Mouse (Mus musculus): ENCODE measurements at regions not wholly inside any gene's neighbourhood (a gene's known extent, or its start where the extent isn't known, plus 50 kb on each side); places are given as distances from the start of the nearest gene placed in this dataset.

DNA sequence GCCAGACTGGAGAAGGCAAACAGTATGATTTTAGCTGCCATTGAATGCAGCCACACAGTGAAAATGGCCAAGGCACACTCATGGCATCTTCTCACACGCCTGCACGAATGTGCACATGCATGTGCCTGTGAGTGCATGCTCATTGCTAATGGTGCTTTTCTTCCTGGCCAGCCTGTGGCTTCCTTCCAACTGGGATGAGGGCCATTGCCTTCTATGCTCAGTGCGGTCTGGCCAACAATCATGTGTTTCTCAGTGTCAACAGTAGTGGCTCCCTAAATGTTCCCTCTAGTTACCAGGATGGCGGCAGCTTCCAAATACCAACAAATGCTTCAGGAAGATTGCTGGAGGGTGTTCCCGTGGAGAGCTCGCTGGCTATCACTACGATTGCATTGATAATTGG is 131.7 kb upstream of the Sall1 start:
- no peak for DNase-seq (ENCODE audit: low spot score)

DNA sequence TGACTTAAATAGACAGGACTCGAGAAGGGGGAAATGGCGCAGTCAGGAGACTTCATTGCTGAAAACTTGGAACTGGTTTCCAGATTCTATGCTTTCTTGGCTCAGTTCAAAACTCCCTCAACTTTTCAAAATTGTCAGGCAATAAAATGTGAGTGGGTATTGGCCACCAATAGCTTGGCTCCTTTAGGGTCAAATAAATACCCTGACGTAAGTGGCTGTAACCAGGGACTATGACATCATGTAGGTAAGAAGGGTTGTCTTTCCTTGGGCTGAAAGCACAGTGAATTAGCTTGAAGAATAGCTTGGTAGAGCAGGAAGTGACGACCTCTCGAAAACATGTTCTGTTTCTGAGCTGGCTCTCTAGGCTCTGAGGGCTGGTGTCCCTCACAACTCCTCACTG is 127.6 kb upstream of the Sall1 start:
- no peak for DNase-seq (ENCODE audit: low spot score)

DNA sequence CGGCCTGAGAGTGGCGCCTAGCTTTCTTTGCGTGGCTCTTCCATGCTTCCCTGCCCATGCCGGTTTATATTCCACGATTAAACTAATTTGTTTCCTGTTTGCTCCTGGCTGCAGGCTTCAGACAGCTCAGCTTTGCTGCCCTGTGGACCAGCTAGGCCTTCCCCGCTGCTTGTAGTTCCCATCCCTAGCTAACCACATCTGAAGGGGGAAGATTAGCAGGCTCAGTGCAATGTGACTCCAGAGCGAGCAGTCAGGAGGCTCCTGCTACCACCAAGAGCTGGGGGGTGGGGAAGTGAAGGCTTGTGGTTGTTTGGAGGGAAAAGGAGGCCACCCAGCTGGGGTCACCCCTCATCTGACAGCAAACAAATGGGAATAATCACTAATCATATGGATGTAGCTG is 125.5 kb upstream of the Sall1 start:
- DNase-seq (ENCODE audit: low spot score) = no peak

DNA sequence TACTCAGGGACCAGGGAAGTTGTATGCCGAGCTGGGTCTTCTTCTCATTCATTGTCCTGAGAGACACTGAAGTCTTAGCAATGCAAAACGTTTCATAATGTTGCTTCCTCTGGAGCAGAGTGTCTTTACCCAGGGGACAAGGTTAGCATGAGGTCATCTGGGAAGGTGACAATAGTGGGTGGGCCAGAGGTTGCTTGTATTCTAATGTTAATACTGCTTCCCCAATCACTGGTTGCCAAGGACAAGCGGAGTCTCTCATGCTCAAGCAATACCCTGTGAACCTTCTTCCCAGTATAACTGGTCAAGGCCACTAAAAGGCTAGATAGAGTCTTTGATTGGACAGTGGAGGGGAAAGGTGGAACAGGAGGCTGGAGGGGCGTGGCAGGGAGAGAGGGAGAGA is 123.1 kb upstream of the Sall1 start:
- no peak for DNase-seq (ENCODE audit: low spot score)

DNA sequence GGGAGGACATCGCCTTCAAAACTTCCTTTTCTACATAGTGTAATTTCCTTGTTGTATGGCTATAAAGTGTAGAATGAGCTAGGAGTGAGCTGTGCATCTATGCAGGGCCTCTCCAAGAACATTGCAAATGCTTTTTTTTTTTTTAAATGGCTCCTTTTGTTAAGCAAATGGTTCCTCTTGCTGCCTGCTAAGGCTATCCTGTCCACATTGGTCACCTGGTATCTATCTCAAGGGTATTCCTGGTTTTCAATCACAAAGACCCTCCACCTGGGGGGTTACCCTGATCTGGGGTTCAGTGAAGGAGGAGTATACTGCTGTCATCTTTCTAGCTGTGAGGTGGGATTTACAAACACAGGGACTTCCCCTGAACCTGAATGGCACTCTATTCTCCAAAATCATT is 112.9 kb upstream of the Sall1 start:
- no peak for DNase-seq (ENCODE audit: low spot score)

DNA sequence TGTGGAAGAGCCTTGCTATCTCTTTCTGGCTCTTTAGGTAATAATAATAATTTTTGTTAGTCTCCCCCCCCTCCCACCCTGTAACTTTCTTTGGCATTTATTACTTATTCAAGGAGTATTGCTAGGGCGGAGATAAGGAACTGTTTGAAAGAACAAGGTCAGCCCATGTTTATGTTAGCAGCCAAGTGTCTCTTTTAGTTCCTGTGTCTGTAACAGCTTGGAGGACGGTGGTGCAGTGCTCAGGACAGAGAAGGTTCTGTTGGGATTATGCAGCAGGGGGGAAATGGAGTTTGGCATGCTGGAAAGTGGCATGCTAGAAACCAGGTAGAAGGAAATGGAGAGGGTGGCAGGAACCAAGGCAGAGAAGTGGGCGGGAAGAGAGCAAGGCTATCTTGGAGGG is 109.6 kb upstream of the Sall1 start:
- DNase-seq (ENCODE audit: low spot score) = no peak

DNA sequence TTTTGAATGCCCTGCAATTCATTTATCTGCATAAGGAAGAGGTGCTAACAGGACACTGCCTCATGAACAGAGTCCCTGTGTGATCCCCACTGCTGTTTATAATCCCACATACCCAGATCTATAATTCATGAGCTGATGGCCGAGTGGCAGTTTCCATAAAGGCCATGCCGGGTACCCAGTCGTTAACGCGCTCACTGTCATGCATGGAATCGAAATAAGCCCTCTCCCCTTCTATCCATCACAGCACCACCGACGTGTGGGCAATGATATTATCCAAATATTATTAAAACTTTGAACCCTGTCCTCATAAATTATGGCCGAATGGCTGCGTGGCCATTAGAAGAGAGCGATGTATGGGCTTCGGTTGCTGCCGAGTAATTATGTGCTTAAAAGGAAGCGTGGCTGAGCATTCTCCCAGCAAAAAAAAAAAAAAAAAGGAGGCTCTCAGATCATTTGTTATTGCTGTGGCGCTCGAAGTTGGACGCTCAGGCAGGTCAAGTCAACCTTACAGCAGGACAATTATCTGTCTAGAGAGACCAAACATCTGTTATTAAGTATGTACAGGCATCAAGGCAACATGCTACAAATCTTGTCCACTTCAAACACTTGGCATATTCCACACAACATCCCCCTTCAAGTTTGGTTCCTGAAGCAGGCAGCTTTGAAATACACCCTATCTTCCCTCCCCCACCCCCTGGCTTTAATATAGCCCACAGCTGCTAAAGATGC is 109.1 kb upstream of the Sall1 start:
- DNase-seq (ENCODE audit: low spot score) = peak; percentile 58

DNA sequence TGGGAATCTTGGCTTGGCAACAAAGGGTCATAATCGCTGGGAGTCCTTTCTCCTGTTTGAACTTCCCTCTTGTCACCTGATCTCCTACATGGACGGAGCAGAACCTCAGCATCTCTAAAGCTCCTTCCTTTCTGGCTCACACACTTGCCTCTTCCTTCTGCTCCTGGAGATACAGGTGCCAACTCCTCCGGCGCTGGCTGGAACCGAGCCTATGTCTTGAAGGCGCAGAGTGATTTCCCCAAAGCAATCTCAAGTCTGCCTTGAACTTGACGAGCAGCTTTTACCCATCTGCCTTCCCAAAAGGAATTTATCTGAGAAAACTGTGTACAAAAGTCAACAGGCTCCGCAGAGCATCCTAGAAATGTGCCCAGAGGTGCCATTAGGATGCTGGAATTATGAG is 108.4 kb upstream of the Sall1 start:
- DNase-seq (ENCODE audit: low spot score) = peak; percentile 40

DNA sequence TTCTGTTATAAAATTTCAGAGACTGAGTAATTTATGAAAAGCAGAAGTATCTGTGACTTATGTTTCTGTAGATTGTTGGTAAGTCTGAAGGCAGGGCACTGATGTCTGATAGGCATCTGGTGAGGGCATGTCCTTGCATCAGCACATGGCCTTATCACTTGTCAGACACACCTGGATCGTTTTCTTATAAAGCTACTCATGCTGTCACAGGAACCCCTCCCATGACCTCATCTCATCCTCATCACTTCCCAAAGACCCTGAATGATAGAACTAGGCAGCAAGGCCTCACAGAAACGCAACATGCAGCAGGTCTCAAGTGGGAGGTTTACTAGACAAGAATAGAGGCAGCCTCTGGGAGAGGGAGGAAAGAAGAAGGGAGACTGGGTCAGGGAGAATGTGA is 107.0 kb upstream of the Sall1 start:
- no peak for DNase-seq (ENCODE audit: low spot score)

DNA sequence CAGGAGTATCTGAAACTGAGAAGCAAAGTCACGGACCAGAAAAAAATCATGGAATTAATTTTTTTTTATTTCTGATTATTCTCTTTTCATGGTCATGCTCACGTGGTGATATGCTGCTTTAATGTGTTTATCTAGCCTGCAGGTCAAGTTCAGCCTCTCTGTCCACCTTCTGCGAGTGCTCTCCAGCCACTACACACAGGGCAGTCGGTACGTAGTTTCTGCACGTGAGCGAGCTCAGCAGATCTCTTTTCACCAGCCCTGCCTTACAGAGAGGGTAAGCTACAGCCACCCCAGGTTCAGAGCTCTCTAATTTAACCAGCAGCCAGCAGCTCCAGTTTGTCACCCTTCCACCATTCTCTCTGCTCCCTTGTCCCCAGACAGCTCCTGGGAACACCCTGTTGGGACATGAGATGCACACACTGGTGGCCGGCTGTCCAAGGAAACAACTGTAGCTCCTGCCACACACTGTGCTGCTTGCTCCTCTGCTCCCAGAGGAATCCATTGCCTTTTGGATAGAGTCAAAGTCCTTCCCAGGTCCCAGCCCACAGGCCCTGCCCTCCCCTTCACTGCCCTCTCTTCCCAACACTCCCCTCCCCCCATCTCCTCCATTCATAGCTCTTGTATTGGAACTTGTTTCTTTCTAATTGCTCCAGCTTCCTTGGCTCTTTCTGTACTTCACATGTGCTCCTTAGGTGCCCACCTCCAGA is 97.7 kb upstream of the Sall1 start:
- no peak for DNase-seq (ENCODE audit: low spot score)

DNA sequence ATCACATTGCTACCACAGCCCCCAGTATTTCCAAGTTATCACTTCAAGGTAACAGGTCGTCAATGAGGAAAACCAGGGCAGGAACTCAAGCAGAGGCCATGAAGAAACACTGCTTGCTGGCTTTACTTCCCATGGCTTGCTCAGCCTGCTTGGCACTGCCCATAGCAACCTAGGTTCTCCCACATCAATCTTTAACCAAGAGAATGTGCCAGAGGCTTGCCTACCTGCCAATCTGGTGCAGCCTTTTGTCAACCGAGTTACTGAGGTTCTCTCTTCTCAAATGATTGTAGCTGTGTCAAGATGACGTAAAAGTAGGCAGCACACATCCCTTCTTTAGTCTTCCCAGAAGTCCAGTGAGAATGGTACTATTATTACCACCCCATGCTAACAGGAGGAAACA is 95.9 kb upstream of the Sall1 start:
- no peak for DNase-seq (ENCODE audit: low spot score)

DNA sequence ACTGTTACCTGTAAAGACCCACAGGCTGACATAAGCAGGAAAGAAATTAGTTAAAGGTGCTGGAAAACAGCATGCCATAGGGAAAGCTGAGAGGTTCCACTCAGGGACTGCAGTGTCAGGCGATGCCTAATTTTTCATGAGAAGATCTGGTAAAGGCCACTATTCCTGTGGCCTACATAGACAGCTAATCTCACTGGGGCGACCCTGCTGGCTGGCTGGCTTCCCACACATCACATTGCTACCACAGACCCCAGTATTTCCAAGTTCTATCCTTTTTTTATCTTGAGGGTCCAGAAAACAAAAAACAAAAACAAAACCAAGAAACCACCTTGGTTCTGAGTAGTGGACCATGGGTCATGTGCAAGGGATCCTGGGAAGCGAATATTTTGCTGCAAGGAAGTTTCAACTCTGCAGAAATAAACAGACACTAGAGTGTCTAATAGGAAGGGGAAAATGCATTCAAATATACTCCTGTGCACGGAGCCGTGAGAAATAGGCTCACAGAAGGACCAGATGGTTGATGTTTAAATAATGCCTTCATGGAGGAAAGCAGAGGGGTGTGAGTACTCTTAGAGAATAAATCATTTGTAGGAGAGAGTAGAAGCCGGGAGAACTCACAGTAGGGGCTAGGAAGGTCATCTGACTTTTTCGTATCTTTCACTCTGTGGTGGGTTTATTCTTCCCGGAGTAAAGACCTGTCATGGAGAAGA is 94.6 kb upstream of the Sall1 start:
- no peak for DNase-seq (ENCODE audit: low spot score)

DNA sequence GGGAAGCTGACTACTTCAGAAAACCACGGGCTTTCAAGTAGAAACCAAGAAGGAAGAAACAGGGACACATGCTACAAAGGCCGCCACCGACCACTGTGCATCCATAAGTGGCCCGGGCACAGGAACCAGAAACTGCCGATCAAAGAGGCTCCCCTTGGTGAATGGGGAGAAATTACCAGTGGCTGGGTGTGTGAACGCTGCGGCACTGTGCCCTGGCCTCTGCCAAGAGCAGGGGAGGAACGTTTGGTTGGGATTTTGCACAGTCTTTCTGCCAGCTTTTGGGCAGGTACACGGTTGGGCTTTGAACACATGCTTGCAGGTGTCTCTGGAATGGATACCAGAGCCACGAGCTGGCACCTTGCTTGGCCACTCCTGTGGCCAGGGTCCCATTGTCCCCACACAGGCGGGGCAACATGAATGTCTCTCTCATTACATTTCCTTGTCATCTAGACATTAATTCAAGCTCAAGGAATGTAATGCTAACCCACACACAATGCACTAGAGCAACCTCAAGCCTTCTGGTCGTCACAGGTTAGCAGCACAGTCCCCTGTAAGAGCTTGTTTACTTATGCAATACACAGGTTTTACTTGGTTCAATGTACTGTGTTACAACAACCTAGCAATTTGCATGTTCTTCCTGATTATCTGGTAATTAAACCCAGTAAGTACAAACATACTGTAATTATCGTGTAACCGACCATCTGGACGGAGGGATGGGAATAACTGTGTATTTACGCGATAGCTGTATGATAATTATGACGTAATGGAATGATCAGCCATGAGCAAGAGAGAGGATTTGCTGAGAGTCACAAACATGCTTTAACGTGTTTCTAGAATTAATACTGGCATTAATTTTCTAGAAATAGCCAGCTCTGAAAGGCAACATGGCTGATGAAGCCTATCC is 90.9 kb upstream of the Sall1 start:
- no peak for DNase-seq (ENCODE audit: low spot score)

DNA sequence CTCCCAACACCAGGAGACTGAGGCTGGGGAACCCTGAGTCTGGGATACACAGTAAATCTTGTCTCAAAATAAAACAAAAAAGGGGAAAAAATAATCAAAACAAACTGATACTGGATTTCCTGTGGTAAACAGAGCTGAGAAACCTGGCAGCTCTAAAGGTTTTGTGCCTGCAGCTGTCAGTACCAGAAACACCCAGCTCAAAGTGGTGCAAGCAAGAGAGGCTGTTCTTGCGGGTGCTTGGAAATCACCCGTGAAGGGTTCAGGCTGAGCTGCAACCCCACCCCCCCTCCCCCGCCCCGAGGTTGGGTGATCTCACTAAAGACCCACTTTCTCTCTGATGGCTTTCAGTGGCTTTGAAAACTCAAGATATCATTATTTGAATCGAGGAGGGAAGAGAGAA is 90.1 kb upstream of the Sall1 start:
- DNase-seq (ENCODE audit: low spot score) = no peak

DNA sequence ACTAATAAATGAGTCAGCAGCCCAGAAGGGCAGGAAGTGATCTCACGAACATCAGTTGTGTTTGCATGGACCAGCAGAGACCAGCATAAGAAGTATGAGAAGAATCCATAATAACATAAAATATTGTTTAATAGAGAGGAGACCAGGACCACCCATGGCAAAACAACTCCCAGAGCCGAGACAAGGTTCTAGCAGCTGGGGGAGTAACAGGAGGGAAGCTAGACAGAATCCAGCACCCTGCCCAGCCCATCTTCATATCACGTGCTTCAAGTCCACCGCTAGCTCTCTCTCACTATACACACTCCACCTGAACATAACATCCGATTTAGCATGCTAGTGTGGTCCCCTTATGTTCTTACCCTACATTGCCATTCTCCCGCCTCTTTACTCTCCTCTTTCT is 77.1 kb upstream of the Sall1 start:
- DNase-seq (ENCODE audit: low spot score) = no peak

DNA sequence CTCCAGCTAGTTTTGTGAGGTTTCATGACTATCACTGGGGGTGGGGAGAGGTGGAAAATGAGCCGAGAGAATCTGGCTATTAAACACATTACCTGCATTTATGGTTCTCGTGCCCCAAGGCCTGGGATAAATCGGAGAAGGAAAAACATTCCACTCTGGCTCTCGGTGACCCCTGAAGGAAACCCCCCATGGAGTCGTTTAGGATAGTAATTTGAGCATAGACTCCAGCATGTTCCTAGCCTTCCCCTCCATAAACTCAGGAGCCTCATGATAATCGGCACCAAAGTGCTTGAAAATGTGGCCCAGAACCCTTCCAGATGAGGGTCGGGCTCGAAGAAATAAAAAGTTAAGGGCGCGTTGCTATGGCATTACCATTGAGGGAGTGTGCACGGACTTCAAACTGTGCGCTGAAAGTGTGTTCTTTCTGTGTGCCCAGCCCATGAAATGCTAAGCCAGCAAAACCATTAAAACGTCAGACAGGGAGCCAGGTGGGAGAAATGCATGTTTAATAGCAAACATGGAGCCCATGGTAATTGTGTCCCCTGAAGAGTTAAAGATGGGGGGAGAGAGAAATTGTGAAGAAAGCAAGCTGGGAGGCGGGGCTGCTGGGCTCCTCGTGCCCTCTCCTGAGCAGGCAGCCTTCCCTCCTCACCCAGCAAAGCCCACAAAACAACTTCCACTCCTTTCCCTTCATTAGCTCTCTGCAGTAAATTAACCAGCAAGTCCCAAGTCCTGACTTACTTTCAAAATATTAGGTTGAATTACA is 64.1 kb upstream of the Sall1 start:
- no peak for DNase-seq (ENCODE audit: low spot score)

DNA sequence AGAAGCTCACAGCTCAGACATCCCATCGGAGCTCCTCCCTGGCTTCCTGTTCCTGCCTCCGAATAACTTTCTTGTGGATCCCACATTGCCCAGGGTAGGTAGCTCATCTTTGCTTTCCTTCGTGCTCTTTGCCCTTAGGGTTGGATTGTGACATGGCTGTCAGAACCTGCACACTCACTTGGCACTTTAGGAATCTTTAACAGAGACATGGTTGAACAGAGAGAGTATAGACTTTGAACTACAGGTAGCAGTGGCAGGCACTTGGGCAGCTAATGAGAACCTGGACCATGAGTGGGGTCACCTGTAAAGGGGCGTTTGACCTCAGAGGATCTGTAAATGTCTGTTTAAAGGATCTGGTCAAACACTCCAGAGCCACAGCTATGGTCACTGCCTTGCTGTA is 62.4 kb upstream of the Sall1 start:
- no peak for DNase-seq (ENCODE audit: low spot score)

DNA sequence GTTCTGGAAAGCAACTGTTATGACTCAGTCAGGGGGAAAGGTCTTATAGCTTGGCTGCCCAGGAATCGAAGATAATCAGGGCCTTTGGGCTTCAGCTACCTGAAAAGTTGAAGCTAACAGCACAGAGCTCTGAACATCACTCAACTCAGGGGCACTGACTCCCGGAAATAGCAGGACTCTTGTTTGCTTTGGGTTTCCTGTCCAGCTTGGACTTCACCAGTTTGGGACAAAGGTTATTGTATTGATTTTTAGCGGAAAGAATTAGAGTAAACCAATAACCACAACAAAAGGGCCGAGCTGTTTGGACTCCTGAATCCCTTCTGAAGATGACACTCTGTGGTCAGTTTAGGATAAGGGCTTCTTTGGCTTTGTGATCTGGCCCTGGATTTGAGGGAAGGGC is 53.4 kb upstream of the Sall1 start:
- DNase-seq (ENCODE audit: low spot score) = no peak

All from ovary, adult 18-20 months (tissue).